Mouse (Mus musculus) cortical plate, adult 2 months (tissue): ENCODE results near the gene Ncoa3.

Experiments used
- CTCF ChIP-seq: fragments of 200-500 bp; IDR thresholded peaks from 2 replicates; pipeline ENCODE4 v1.5.1; 2011; ENCODE audit warnings: mild to moderate bottlenecking, control low read depth, low read length; ENCODE audit not compliant: insufficient read depth; ENCODE audit errors: extremely low read depth
- POLR2A ChIP-seq: fragments of 200-500 bp; IDR thresholded peaks from 2 replicates; pipeline ENCODE4 v1.6.1; 2011; ENCODE audit warnings: mild to moderate bottlenecking, low read length, control low read depth; ENCODE audit not compliant: insufficient read depth; ENCODE audit errors: extremely low read depth

DNA sequence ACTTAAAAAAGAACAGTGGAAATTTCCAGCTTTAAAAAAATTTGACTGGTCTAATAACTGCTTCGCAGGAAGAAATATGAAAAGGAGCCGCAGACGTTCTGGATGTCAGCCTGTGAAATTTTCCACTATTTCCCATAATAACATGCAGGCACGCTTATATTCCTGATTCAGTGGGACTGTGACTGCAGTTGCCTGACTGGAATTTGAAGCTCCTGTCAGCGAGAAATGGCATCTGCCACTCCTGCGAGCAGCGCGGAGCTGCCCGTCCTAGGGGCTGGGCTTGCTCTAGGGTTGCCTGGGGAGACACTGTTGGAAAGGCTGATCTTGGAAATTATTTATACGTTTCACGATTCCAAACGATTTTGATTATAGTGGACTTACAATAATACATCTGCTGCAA lies 17.9 kb downstream of the Ncoa3 start:
- TF ChIP-seq CTCF (no peak), POLR2A (no peak)
